Mouse (Mus musculus): ENCODE measurements around the gene Stap2.

The Stap2 gene

GRCm38 (mm10) chr17:56024931-56025330 lies 19.5 kb upstream of the Stap2 start:
- DNase-seq (ENCODE audit: low read depth) = no peak

DNA sequence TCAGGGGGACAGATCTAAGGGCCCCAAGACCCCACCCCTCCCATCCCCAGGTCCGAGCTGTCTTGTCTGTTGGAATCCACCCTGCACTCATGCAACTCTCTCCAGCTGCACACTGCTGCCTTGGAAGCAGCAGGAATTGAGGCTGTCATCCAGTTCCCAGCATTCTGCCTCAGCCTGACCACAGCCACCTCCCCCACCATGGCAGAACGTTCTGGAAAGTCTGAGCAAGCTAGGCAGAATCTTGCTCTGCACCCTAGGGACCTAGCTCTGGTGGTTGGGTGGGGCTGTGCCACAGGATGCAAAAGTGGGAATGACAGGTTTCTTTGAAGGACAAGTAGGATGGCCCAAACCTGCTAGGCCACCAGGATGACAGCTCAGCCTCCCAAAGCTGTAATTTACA lies 19.1 kb upstream of the Stap2 start:
- no peak for DNase-seq (ENCODE audit: low read depth)

GRCm38 (mm10) chr17:56023386-56023785 lies 18.0 kb upstream of the Stap2 start:
- DNase-seq (ENCODE audit: low read depth) = peak; percentile 52

- DNase-seq (ENCODE audit: low read depth) = peak; percentile 15
Measured at GRCm38 (mm10) chr17:56022989-56023290, 17.6 kb upstream of the Stap2 start.

GRCm38 (mm10) chr17:56022131-56022988 lies 17.0 kb upstream of the Stap2 start:
- peak; percentile 32 for DNase-seq (ENCODE audit: low read depth)

DNA sequence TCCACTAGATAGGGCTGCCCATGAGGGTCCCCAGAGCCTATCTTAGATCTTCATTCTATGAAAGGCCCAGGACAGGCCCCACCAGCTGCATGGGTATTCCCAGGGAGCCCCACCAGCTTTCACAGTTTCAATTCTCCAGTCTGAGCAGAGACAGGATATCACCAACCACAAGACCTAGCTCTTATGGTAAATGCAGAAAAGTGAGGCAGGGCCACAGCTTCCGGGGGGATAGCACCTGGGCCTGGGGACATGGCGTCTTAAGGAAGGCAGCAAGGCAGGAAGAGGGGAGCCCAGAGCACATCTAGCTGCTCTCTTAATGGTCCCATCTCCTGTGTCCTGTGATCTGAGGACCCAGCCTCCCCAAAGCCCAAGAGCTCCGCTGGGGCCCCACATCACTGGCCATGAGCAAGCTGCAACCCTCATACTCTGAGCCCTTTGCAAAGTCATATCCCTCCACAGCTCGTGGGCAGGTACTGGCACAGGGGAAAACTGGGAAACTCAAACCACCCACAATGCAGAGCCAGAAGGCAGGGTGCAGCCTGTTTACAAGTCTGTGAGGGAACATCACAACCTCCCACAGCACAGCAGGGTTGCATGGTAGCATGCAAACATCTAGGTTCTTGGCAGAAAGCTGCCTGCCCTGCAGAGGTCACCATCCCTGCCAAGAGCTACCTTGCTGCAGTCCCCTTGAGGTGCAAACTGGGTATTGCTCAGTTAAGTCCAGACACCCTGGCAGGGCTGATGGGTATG lies 16.0 kb upstream of the Stap2 start:
- peak; percentile 76 for DNase-seq (ENCODE audit: low read depth)

DNA sequence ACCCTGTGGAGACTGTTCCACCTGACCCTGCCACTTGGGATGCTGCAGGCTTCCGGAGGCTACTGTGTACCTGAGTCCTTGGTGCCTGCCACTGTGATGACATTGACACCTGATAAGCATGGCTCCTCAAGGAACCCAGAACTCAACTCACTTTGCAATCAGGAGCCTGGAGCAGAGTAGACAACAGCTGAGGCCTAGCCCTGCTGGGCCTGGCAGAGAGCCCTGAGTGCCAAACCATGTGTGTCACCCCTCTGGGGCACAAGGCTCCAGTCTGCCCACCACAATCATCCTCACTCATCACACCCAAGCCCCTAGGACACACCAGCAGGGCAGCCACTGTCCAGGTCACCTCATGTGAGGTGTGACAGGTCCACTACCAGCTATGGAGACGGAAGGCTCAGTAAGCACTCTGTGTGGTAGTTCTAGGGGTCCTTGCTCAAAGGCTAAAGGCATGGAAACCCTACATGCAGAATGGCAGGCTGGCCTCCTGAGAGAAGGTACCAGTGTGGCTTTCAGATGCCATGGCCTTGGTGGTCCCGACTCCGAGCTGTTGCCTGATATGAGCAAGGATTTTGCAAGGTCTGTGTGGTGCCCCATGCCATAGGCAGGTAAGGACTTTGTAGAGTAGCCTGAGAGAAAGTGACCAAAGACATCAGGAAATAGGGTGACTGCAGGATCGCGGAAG lies 15.2 kb upstream of the Stap2 start:
- peak; percentile 23 for DNase-seq (ENCODE audit: low read depth)

DNA sequence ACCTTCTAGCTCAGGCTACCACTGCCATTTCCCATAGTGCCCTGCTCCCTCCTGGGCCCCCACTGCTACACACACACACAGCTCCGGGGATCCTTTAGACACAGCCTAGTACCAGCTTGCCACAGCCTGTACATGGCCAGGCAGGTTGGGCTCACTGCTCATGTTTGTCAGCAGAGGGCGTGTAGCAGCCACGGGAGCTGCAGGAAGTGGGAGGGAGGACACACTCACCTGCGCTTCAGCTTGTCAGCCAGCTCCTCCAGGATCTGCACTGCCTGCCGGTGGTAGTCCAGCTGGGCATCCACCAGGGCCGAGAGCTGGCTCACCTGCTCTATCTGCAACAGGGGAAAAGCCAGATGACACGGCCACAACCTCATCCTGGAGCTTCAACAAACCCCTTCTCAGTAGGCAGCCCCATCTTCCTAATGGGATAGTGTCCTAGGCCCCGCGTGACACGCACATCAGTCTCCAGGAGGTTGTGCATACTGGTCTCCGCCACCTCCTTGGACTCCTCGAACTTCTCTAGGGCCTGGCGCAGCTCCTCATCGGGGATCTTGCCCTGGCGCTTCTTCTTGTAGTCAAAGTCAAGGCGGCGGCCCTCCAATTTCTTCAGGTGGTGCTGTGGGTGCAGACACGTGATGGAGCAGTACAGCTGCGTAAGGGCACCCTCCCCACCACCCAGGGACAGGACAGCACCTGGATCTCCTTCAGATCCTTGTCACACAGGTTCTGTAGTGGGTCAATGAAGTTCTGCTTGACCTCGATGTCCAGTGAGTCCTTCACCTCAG lies 13.2 kb upstream of the Stap2 start:
- peak; percentile 74 for DNase-seq (ENCODE audit: low read depth)

DNA sequence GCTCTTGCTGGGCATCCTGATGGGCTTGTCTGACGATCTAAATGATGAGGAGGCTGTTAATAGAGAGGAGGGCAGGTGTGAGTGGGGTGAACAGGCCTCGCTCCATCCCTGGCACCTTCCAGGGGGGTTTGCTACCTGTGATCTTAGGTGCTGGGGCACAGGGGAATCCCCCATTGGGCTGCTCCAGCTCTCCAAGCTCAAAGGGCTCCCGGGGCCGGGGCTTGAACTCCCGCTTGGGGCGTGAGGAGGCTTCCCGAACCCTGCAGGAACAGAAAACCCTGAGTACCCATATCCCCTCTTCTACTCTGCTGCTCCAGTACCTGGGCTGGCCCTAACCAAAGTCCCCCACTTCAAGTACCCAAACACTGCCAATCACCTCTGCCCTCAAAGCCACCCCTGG lies 12.5 kb upstream of the Stap2 start:
- no peak for DNase-seq (ENCODE audit: low read depth)

DNA sequence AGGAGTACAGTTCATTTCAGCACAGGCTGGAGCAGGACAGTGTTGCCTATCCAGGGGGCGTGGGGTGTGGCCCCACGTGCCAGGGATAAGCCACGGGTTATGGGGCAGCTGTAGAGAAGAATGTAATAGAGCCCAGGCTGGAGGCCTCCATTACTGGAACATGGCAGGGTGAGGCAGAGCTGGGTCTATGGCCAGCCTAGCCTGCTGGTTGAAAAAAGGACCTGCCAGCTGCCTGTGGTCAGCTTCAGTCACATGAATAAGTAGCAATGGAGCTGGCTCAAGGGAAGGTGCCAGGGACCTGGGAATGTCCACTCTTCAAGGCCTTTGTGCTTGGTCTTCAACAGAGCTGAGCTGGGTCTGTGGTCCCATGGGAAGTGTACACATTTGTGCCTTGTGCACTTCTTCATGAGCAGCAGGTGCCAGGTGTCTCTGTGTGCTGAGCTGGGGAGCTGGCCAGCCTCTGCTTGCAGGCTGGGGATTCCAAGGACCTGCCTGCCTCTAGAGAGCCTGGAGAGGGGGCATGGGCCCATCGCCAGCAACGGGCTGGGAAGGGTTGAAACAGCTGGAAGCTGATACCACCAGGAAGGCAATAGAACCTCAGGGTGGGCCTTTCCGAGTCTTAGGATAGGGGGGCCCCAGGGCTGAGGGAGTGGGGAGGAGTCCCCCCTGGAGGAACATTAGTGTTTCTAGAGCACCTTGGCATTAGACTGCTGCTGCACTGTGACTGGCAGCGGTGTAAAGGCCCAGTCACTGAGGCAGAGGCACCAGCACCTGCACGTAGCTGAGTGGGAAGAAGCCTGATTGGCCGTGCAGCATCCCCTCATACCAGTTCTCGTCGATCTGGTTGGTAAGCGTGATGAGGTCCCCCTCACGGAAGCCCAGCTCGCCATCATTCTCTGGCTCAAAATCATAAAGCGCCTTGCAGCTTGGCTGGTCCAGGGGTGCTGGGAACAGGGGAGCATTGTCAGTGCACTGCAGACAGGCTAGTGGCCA lies 11.7 kb upstream of the Stap2 start:
- DNase-seq (ENCODE audit: low read depth) = no peak

DNA sequence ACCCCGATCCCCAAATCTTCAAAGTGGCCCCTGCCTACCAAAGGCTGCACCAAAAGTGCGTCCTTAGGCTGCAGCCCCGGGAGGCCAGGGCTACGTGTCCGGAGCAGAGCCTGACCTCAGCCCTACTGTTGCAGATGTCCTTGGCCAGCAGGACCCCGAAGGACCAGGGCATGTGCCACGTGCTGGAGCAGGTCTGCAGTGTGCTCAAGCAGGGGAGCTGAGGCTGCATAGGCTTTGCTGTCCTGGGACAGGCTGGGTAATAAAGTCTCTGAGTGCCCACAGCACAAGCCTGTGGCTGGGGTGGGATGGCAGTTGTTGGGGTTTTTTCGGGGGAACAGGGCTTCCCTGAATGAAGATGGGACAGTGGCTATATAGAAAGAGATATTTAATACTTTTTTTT lies 11.0 kb upstream of the Stap2 start:
- peak; percentile 2 for DNase-seq (ENCODE audit: low read depth)

GRCm38 (mm10) chr17:56015293-56015692 lies 9.9 kb upstream of the Stap2 start:
- DNase-seq (ENCODE audit: low read depth) = peak; percentile 7

- DNase-seq (ENCODE audit: low read depth) = no peak
Measured at GRCm38 (mm10) chr17:56011441-56011840, 6.1 kb upstream of the Stap2 start.

DNA sequence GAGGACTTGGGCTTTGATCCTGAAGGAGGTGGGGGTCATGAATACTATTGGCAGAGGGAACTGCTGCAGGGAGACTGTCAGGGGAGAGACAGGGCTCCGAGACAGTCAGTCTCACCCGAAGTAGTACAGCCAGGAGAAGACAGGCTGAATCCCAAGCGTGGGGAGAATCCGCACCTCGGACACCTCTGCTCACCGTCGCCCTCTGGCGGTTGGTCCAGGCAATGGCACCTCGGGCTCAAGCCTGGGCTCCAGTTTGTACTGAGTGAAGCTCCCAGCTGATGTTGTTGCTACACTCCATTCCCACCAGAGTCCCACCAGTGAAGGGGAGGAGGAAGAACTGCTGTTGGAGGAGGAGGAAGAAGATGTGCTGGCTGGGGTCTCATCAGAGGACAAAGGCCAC lies 5.3 kb upstream of the Stap2 start:
- DNase-seq (ENCODE audit: low read depth) = peak; percentile 84

DNA sequence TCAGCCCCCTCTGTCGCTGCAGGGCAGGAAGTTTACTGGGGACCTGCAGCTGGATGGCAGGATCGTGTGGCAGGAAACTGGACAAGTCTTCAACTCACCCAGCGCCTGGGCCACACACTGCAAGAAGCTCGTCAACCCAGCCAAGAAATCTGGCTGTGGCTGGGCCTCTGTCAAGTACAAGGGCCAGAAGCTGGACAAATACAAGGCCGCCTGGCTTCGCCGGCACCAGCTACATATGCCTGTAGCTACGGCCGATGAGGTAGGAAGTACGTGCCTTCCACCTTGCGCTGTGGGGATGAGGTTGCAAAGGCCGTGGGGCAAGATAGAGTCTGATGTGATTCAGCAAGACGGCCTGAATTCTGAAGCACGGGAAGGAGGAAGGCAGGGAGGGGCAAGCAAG lies 4.9 kb upstream of the Stap2 start:
- DNase-seq (ENCODE audit: low read depth) = peak; percentile 28

DNA sequence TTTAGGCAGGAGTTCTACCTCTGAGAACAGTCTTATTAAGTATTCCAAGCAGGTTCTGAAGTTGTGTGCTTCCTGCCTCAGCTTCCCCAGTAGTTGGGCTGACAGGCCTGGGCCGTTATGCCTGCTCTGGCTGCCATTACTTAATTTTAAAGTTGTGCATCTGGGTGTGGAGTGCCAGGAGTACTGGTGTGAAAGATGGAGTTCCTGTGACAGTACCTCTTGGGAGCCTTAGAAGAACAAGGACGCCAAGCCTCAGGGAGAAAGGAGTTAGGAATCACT lies 4.5 kb upstream of the Stap2 start:
- DNase-seq (ENCODE audit: low read depth) = no peak

DNA sequence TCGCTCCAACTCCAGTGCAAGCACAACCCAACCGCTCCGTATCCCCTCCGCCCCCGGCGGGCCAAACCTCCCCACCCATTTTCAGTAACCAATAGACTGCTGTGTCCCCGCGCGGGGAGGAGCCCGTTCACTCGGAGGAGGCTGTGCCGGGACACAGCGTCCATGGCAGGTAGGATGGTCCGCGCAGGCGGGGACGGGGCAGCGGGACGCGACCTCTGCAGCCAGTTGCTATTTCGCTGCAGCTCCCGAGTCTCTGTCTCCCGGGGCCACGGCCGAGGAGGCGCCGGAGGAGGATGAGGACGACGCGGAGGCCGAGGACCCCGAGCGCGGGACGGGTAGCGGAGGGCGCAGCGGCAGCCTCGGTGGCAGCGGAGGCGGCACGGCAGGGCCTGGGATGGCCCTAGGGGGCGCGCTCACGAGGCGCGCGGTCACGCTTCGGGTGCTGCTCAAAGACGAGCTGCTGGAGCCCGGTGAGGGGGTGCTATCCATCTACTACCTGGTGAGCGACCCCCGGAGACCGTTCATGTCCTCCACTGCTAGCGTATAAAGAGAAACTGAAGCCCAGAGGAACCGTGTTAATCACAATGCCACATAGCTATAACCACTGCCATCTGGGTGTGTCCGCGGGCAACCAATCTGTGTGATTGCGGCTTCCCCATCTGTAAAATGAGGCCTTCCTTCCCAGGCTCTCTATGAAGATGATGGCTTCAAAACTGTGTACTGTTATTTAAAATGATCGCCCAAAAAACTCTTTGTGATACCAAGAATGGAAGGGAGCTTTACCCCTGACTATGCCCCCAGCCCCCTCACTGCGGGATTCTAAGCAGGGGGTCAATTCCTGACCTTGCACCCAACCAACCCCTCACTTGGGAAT lies 3.9 kb upstream of the Stap2 start:
- peak; percentile 92 for DNase-seq (ENCODE audit: low read depth)

- DNase-seq (ENCODE audit: low read depth) = peak; percentile 93
Measured at GRCm38 (mm10) chr17:56008356-56009087, 3.1 kb upstream of the Stap2 start.

Data from naive thymus-derived CD4-positive, alpha-beta T cell, adult 2 months (primary cell).